Mouse (Mus musculus): ENCODE data around the gene Etd.
"Not testable (repeated sequence)": the region's sequence is repeated elsewhere in the genome, so short reads cannot be mapped to it uniquely, and the experiment has no call there.

The Etd gene

GRCm38 (mm10) chrX:53434618-53435017 is at the start of gene Etd:
Etd (plus strand) TSS chrX:53434918.
- DNase-seq (ENCODE audit: low spot score) = no peak

- DNase-seq (ENCODE audit: low spot score) = no peak
Measured at GRCm38 (mm10) chrX:53386362-53386761, 48.4 kb upstream of the Etd start.

GRCm38 (mm10) chrX:53432888-53433287 is 1.8 kb upstream of the Etd start:
- DNase-seq (ENCODE audit: low spot score) = no peak

- DNase-seq (ENCODE audit: low spot score) = no peak
Measured at GRCm38 (mm10) chrX:53459573-53459972, 24.9 kb downstream of the Etd start.

- not testable (repeated sequence) for DNase-seq (ENCODE audit: low spot score)
Measured at GRCm38 (mm10) chrX:53464194-53464593, 29.5 kb downstream of the Etd start.

Measured in ovary, postnatal 14 days (tissue).